Mouse (Mus musculus) midbrain, embryonic 11.5 days (tissue): ENCODE data around the gene BC048403. TPM values are rescaled to one million over a fixed set of nuclear protein-coding genes. Genes with fewer than 3 reads are reported as not detected.

Experiments
- ATAC-seq: fragments of 200-750 bp; cut with Nextera tagmentation; 2 replicates; pipeline ENCODE4 v1.8.0; 2017; ENCODE audit warnings: moderate TSS enrichment, moderate library complexity; ENCODE audit not compliant: low FRiP score
- DNase-seq: peaks from one replicate; pipeline ENCODE4 v3.0.0; 2015; ENCODE audit warnings: low spot score; ENCODE audit errors: missing footprints
- H3K27ac ChIP-seq: fragments of 300-500 bp; sonication (generic); 2 replicates; pipeline ENCODE4 v1.5.1; 2014; ENCODE audit warnings: low read depth, low read length
- H3K27me3 ChIP-seq: fragments of 300-500 bp; sonication (generic); 2 replicates; pipeline ENCODE4 v1.6.1; 2014; ENCODE audit warnings: mild to moderate bottlenecking, low read length, moderate library complexity, mixed read lengths; ENCODE audit not compliant: control insufficient read depth, insufficient read depth
- H3K36me3 ChIP-seq: fragments of 300-500 bp; sonication (generic); 2 replicates; pipeline ENCODE4 v1.6.1; 2014; ENCODE audit warnings: mild to moderate bottlenecking, low read length, moderate library complexity, mixed read lengths; ENCODE audit not compliant: control insufficient read depth, insufficient read depth
- H3K4me1 ChIP-seq: fragments of 300-500 bp; sonication (generic); 2 replicates; pipeline ENCODE4 v1.6.1; 2014; ENCODE audit warnings: low read length; ENCODE audit not compliant: control insufficient read depth, insufficient read depth
- H3K4me2 ChIP-seq: fragments of 300-500 bp; sonication (generic); 2 replicates; pipeline ENCODE4 v1.6.1; 2014; ENCODE audit warnings: mild to moderate bottlenecking, moderate library complexity
- H3K4me3 ChIP-seq: fragments of 300-500 bp; sonication (generic); 2 replicates; pipeline ENCODE4 v1.5.1; 2014; ENCODE audit warnings: low read depth, low read length
- H3K9ac ChIP-seq: fragments of 300-500 bp; sonication (generic); 2 replicates; pipeline ENCODE4 v1.6.1; 2014; ENCODE audit warnings: low read length
- H3K9me3 ChIP-seq: fragments of 300-500 bp; sonication (generic); 2 replicates; pipeline ENCODE4 v1.6.1; 2016; ENCODE audit warnings: low read length; ENCODE audit not compliant: control insufficient read depth
- WGBS: fragments of 180-500 bp; shearing (Covaris S2); extraction: QIAGEN DNeasy Blood & Tissue Kit; methylation state at CpG from one replicate; pipeline ENCODE4 v1.1.7; 2014; 5-methylcytosine and 5-hydroxymethylcytosine counted together
- polyA plus RNA-seq: library from polyadenylated mRNA; unstranded; fragments of >200 nt; fragmentation: Nextera tagmentation; extraction: Ambion mirVana; gene quantifications from 2 replicates; pipeline ENCODE4 v1.2.1, GENCODE M21; 2014

Gene BC048403
- polyA plus RNA-seq, 1 experiment from 2014 or later, result 3.4 TPM

DNA sequence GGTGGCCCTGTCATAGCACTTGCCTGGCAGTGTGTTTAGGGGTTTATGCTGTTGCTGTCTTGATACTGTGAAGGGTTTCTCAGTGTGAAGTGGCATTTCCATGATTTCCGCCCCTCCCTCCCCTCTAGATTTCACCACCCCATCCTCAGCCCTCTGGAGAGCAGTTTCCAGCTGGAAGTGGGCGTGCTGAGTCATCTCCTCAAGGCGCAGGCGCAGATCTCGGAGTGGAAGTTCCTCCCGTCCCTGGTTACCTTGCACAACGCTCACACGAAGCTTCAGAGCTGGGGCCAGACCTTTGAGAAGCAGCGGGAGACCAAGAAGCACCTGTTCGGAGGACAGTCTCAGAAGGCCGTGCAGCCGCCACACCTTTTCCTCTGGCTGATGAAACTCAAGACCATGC is 10.4 kb downstream of the BC048403 start:
- Histone ChIP-seq H3K4me1 (no peaks in the 10 kb centered on the region), H3K9ac (no peak overlapping the region), H3K9me3 (no peaks in the 10 kb centered on the region), H3K27ac (no peak overlapping the region), H3K27me3 (no peaks in the 10 kb centered on the region), H3K4me2 (no peak overlapping the region), H3K4me3 (no peak overlapping the region), H3K36me3 (peaks cover 15% of the 10 kb centered on the region; the same call in 1 of the 2 replicates)
- DNase-seq (no peak), ATAC-seq (no peak)
- 93% methylated on average over 12 of the region's 12 CpGs for WGBS

GRCm38 (mm10) chr10:121754237-121754636 is 14.5 kb downstream of the BC048403 start:
- no peak overlapping the region for H3K4me2 ChIP-seq
- DNase-seq (no peak), ATAC-seq (no peak)
- WGBS, result 89% methylated on average over 5 of the region's 5 CpGs
- H3K9me3 ChIP-seq, result no peaks in the 10 kb centered on the region
- no peak overlapping the region for H3K27ac ChIP-seq
- peaks cover 8% of the 10 kb centered on the region; the same call in 1 of the 2 replicates for H3K36me3 ChIP-seq
- H3K4me1 ChIP-seq, result no peaks in the 10 kb centered on the region
- H3K9ac ChIP-seq, result no peak overlapping the region
- no peak overlapping the region for H3K4me3 ChIP-seq
- H3K27me3 ChIP-seq, result no peaks in the 10 kb centered on the region

GRCm38 (mm10) chr10:121755822-121756221 is 16.1 kb downstream of the BC048403 start:
- DNase-seq, result no peak
- Histone ChIP-seq H3K9ac (no peak overlapping the region), H3K27me3 (no peaks in the 10 kb centered on the region), H3K4me2 (no peak overlapping the region), H3K36me3 (0 out of 2 replicates have a peak, but pooled peaks cover 2% of the 10 kb centered on the region), H3K9me3 (no peaks in the 10 kb centered on the region), H3K27ac (no peak overlapping the region), H3K4me3 (no peak overlapping the region), H3K4me1 (no peaks in the 10 kb centered on the region)
- no peak for ATAC-seq
- 41% methylated on average over 1 of the region's 1 CpGs for WGBS

DNA sequence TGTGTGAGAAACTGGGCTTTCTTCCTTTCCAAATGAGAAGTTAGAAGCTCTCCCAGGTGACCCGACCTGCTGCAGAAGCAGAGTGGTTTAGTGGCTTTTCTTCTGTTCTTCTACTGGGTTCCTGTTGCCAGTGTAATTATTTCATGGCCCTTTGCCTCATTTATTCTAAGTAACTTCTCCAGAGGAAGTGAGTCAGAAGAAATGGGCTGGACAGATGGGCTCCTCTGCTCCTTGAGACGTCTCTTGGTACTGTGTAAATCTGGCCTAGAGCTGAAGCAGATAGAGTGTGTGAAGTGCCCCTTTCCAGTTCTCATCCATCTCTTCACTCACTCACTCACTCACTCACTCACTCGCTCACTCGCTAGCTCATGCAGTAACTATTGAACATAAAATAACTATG is 16.9 kb downstream of the BC048403 start:
- H3K9me3 ChIP-seq, result no peaks in the 10 kb centered on the region
- 87% methylated on average over 4 of the region's 4 CpGs for WGBS

DNA sequence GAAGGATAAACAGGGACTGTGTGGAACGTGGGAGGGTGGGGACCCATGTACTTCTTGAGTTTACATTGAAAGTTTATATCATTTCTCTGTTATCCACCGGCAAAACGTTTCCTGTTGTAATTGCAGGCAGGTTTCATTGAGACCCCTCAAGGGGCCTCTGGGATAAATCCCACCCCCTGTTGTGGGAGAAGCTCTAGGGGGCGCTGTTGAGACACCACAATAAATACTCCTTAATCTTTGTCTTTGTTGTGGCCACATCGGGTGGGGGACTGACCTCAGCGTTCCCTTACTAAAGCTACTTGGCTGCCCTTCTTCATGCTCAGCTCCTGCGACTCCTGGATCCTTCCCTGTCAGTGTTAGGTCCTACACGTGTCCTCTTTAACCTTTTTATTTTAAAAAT is 19.4 kb downstream of the BC048403 start:
- no peak for DNase-seq

More for the DNA sequence above, 16.9 kb downstream of the BC048403 start:
- no peaks in the 10 kb centered on the region for H3K27me3 ChIP-seq
- H3K4me2 ChIP-seq, result no peak overlapping the region
- H3K36me3 ChIP-seq, result 0 out of 2 replicates have a peak, but pooled peaks cover 2% of the 10 kb centered on the region
- no peak for DNase-seq
- H3K9ac ChIP-seq, result no peak overlapping the region
- no peak for ATAC-seq
- no peak overlapping the region for H3K27ac ChIP-seq
- no peak overlapping the region for H3K4me3 ChIP-seq
- no peaks in the 10 kb centered on the region for H3K4me1 ChIP-seq

DNA sequence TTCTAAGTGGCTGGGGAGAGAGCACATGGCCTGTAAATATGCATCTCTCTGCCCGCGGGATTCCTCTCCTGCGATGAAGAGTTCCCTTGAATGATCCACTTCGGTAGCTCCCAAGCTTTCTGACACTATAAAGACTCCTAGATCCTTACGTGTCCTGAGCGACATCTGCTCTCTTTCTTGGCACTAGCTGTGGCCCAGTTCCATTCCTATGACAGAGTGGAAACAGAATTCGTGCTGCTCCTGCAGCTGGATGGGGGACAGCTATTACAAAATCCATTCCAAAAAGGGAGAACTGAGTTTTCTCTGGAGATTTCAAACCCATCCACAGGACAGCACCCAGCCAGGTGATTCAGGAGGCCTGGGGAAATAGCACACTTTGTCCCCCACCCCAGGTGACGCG is 22.4 kb downstream of the BC048403 start:
- Histone ChIP-seq H3K9ac (no peak overlapping the region), H3K36me3 (no peaks in the 10 kb centered on the region), H3K27me3 (no peaks in the 10 kb centered on the region), H3K27ac (no peak overlapping the region), H3K4me3 (no peak overlapping the region), H3K4me1 (peaks cover 9% of the 10 kb centered on the region), H3K9me3 (no peaks in the 10 kb centered on the region), H3K4me2 (no peak overlapping the region)
- no peak for DNase-seq
- ATAC-seq, result no peak
- WGBS, result 93% methylated on average over 9 of the region's 9 CpGs

More for the DNA sequence above, 19.4 kb downstream of the BC048403 start:
- no peaks in the 10 kb centered on the region for H3K9me3 ChIP-seq
- 54% methylated on average over 8 of the region's 8 CpGs for WGBS
- no peak overlapping the region for H3K4me3 ChIP-seq
- H3K27ac ChIP-seq, result no peak overlapping the region
- H3K9ac ChIP-seq, result no peak overlapping the region
- no peak for ATAC-seq
- no peaks in the 10 kb centered on the region for H3K4me1 ChIP-seq
- H3K27me3 ChIP-seq, result no peaks in the 10 kb centered on the region
- no peaks in the 10 kb centered on the region for H3K36me3 ChIP-seq
- no peak overlapping the region for H3K4me2 ChIP-seq

GRCm38 (mm10) chr10:121763191-121763590 is 23.5 kb downstream of the BC048403 start:
- DNase-seq (no peak), ATAC-seq (no peak)
- H3K4me2 ChIP-seq, result no peak overlapping the region
- 88% methylated on average over 7 of the region's 13 CpGs for WGBS
- no peak overlapping the region for H3K9ac ChIP-seq
- H3K27me3 ChIP-seq, result no peaks in the 10 kb centered on the region
- H3K4me3 ChIP-seq, result no peak overlapping the region
- peaks cover 9% of the 10 kb centered on the region for H3K4me1 ChIP-seq
- no peaks in the 10 kb centered on the region for H3K9me3 ChIP-seq
- H3K27ac ChIP-seq, result no peak overlapping the region
- H3K36me3 ChIP-seq, result no peaks in the 10 kb centered on the region

- Histone ChIP-seq H3K4me3 (no peak overlapping the region), H3K36me3 (no peaks in the 10 kb centered on the region), H3K27me3 (no peaks in the 10 kb centered on the region), H3K9me3 (no peaks in the 10 kb centered on the region), H3K4me1 (peaks cover 9% of the 10 kb centered on the region), H3K27ac (no peak overlapping the region), H3K4me2 (no peak overlapping the region), H3K9ac (no peak overlapping the region)
- WGBS, result 83% methylated on average over 13 of the region's 13 CpGs
- DNase-seq, result no peak
- ATAC-seq, result peak; percentile 47; the same call in 1 of the 2 replicates
Observed at GRCm38 (mm10) chr10:121764469-121765173, 24.9 kb downstream of the BC048403 start.

- WGBS, result 47% methylated on average over 10 of the region's 10 CpGs
- Histone ChIP-seq H3K4me3 (no peak overlapping the region), H3K9ac (no peak overlapping the region), H3K27me3 (no peaks in the 10 kb centered on the region), H3K4me1 (peaks cover 9% of the 10 kb centered on the region), H3K4me2 (no peak overlapping the region), H3K9me3 (no peaks in the 10 kb centered on the region), H3K36me3 (no peaks in the 10 kb centered on the region), H3K27ac (no peak overlapping the region)
- peak; percentile 94 for ATAC-seq
- peak; percentile 96 for DNase-seq
Observed at GRCm38 (mm10) chr10:121765174-121766057, 25.7 kb downstream of the BC048403 start.
